Mouse (Mus musculus): ENCODE data around the gene Ccdc13. TPM values are rescaled to one million over a fixed set of nuclear protein-coding genes. Genes with fewer than 3 reads are reported as not detected.

The Ccdc13 gene
- total and polyA plus RNA-seq, 3 experiments, result not detected

DNA sequence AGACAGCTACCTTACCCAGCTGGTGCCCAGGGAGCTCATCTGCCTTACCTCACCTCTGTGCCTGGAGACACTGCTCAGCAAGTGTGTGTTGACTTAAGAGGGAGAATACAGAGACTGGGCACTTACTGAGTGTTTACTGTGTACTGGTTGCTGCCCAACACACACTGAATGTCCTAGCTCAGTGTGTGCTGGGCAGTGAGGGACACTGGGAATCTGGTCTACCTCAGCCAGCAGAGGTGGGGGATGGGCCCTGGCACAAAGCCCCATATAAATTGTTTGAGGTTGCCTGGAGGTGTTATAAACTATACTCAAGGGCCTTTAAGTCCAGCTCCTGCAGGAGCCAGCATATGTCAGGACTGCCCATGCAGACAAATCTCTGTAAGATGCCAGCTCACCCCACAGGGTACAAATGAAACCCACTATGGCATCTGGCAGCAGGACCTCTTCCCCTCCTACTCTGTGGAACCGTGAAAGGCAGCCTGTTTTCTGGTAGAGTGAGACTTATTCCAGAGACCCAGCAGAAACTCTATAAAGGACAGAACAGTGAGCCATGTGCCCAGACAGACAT lies 44.2 kb downstream of the Ccdc13 start:
- Histone ChIP-seq H3K27me3 (ENCODE audit: control insufficient read depth in 1 of 2, insufficient read depth in 2 of 2, low read length in 2 of 2) (no peaks in the 10 kb centered on the region), H3K9ac (ENCODE audit: control insufficient read depth, low read depth, low read length, poor library complexity, severe bottlenecking) (no peak overlapping the region), H3K4me3 (ENCODE audit: control insufficient read depth in 1 of 2, insufficient read depth in 1 of 2, low read depth in 2 of 2, low read length in 2 of 2) (no peak overlapping the region), H3K9me3 (replicated peaks; ENCODE audit: insufficient read depth, low read length) (no peaks in the 10 kb centered on the region), H3K36me3 (ENCODE audit: control insufficient read depth in 1 of 2, insufficient read depth in 2 of 2, low read length in 2 of 2) (no peaks in the 10 kb centered on the region), H3K79me2 (ENCODE audit: control insufficient read depth, insufficient read depth, low read length, poor library complexity) (no peaks in the 10 kb centered on the region), H3K27ac (ENCODE audit: control insufficient read depth, low read depth, low read length) (no peak overlapping the region), H3K4me1 (ENCODE audit: control insufficient read depth in 1 of 2, insufficient read depth in 2 of 2, low read length in 2 of 2) (no peaks in the 10 kb centered on the region)
- TF ChIP-seq ZMIZ1 (IDR thresholded peaks at IDR 0.05; ENCODE audit: low read depth, low read length) (no peak), KAT2A (conservative IDR thresholded peaks at IDR 0.05; ENCODE audit: low read depth, low read length) (no peak), GATA1 (IDR thresholded peaks at IDR 0.05; ENCODE audit: low read depth, low read length) (no peak), BHLHE40 (IDR thresholded peaks at IDR 0.05; ENCODE audit: borderline replicate concordance, low read depth, low read length) (no peak), MAZ (IDR thresholded peaks at IDR 0.05; ENCODE audit: low read depth, low read length) (no peak), GABPA (IDR thresholded peaks at IDR 0.05; ENCODE audit: low read depth, low read length) (no peak), RAD21 (IDR thresholded peaks at IDR 0.05; ENCODE audit: low read depth, low read length) (no peak), MAFK (IDR thresholded peaks at IDR 0.05; ENCODE audit: borderline replicate concordance, low read depth, low read length) (no peak), ELF1 (IDR thresholded peaks at IDR 0.05; ENCODE audit: low read depth, low read length) (no peak), NELFE (IDR thresholded peaks at IDR 0.05; ENCODE audit: low read depth, low read length) (no peak), CTCF (IDR thresholded peaks at IDR 0.05 in 2 of 3, conservative IDR thresholded peaks at IDR 0.05 in 1 of 3; ENCODE audit: control insufficient read depth in 1 of 3, insufficient read depth in 1 of 3, low read depth in 2 of 3, low read length in 3 of 3, poor library complexity in 1 of 3, severe bottlenecking in 1 of 3) (no peak)
- no peak for DNase-seq (ENCODE audit: low read depth, low spot score)

GRCm38 (mm10) chr9:121791757-121792521 lies 47.3 kb downstream of the Ccdc13 start, which contains the start of gene Hhatl:
TSS of gene Hhatl (minus strand) at chr9:121792507.
- no peaks in the 10 kb centered on the region for H3K36me3 ChIP-seq (ENCODE audit: control insufficient read depth in 1 of 2, insufficient read depth in 2 of 2, low read length in 2 of 2)
- H3K9ac ChIP-seq (ENCODE audit: control insufficient read depth, low read depth, low read length, poor library complexity, severe bottlenecking), result no peak within 1 kb of the TSS
- no peaks in the 10 kb centered on the region for H3K27me3 ChIP-seq (ENCODE audit: control insufficient read depth in 1 of 2, insufficient read depth in 2 of 2, low read length in 2 of 2)
- no peak within 1 kb of the TSS for H3K4me3 ChIP-seq (ENCODE audit: control insufficient read depth in 1 of 2, insufficient read depth in 1 of 2, low read depth in 2 of 2, low read length in 2 of 2)
- no peak for TF ChIP-seq USF2 (IDR thresholded peaks at IDR 0.05; ENCODE audit: borderline replicate concordance in 1 of 2, insufficient read depth in 1 of 2, low read depth in 1 of 2, low read length in 2 of 2)
- no peak for TF ChIP-seq EP300 (IDR thresholded peaks at IDR 0.05; ENCODE audit: low read depth in 1 of 2, low read length in 2 of 2)
- TF ChIP-seq MAZ (IDR thresholded peaks at IDR 0.05; ENCODE audit: low read depth, low read length), result no peak
- no peak for TF ChIP-seq ETS1 (IDR thresholded peaks at IDR 0.05; ENCODE audit: low read depth, low read length)
- TF ChIP-seq CHD2 (IDR thresholded peaks at IDR 0.05; ENCODE audit: low read length), result no peak
- TF ChIP-seq HCFC1 (IDR thresholded peaks at IDR 0.05; ENCODE audit: low read depth, low read length), result no peak
- TF ChIP-seq JUND (IDR thresholded peaks at IDR 0.05; ENCODE audit: low read depth, low read length), result no peak
- TF ChIP-seq USF1 (IDR thresholded peaks at IDR 0.05; ENCODE audit: low read depth, low read length), result no peak
- TF ChIP-seq E2F4 (IDR thresholded peaks at IDR 0.05; ENCODE audit: borderline replicate concordance, low read depth, low read length), result no peak
- TF ChIP-seq ZNF384 (IDR thresholded peaks at IDR 0.05; ENCODE audit: low read depth, low read length), result no peak
- no peak for TF ChIP-seq CHD1 (IDR thresholded peaks at IDR 0.05; ENCODE audit: low read depth, low read length)
- H3K79me2 ChIP-seq (ENCODE audit: control insufficient read depth, insufficient read depth, low read length, poor library complexity), result no peaks in the 10 kb centered on the region
- H3K4me1 ChIP-seq (ENCODE audit: control insufficient read depth in 1 of 2, insufficient read depth in 2 of 2, low read length in 2 of 2), result no peaks in the 10 kb centered on the region
- no peak for DNase-seq (ENCODE audit: low read depth, low spot score)
- H3K9me3 ChIP-seq (replicated peaks; ENCODE audit: insufficient read depth, low read length), result no peaks in the 10 kb centered on the region
- no peak within 1 kb of the TSS for H3K27ac ChIP-seq (ENCODE audit: control insufficient read depth, low read depth, low read length)
